Mouse (Mus musculus) neural tube, embryonic 12.5 days (tissue): ENCODE results near the gene Il13ra2. TPM values are rescaled to one million over a fixed set of nuclear protein-coding genes. Genes with fewer than 3 reads are reported as not detected.
"Not testable (repeated sequence)": the region's sequence is repeated elsewhere in the genome, so short reads cannot be mapped to it uniquely, and the experiment has no call there.

Experiments
- ATAC-seq: fragments of 200-750 bp; cut with Nextera tagmentation; 2 replicates; pipeline ENCODE4 v1.8.0; 2017; ENCODE audit warnings: low read depth, mild to moderate bottlenecking, moderate TSS enrichment, moderate library complexity; ENCODE audit not compliant: low FRiP score
- H3K27ac ChIP-seq: fragments of 300-500 bp; sonication (generic); 2 replicates; pipeline ENCODE4 v1.5.1; 2016
- H3K27me3 ChIP-seq: fragments of 300-500 bp; sonication (generic); replicated peaks from 2 replicates; pipeline ENCODE4 v1.6.1; 2016; ENCODE audit warnings: mild to moderate bottlenecking
- H3K36me3 ChIP-seq: fragments of 300-500 bp; sonication (generic); 2 replicates; pipeline ENCODE4 v1.6.1; 2016; ENCODE audit warnings: mild to moderate bottlenecking
- H3K4me1 ChIP-seq: fragments of 300-500 bp; sonication (generic); 2 replicates; pipeline ENCODE4 v1.6.1; 2016
- H3K4me2 ChIP-seq: fragments of 300-500 bp; sonication (generic); replicated peaks from 2 replicates; pipeline ENCODE4 v1.6.1; 2016; ENCODE audit warnings: mild to moderate bottlenecking
- H3K4me3 ChIP-seq: fragments of 300-500 bp; sonication (generic); 2 replicates; pipeline ENCODE4 v1.5.1; 2016
- H3K9ac ChIP-seq: fragments of 300-500 bp; sonication (generic); 2 replicates; pipeline ENCODE4 v1.6.1; 2016; ENCODE audit warnings: mild to moderate bottlenecking
- H3K9me3 ChIP-seq: fragments of 300-500 bp; sonication (generic); 2 replicates; pipeline ENCODE4 v1.6.1; 2016; ENCODE audit warnings: mild to moderate bottlenecking
- WGBS: fragments of 180-500 bp; shearing (Covaris S2); methylation state at CpG from one replicate; pipeline ENCODE4 v1.1.7; 2016; 5-methylcytosine and 5-hydroxymethylcytosine counted together
- polyA plus RNA-seq: library from polyadenylated mRNA; unstranded; fragments of >200 nt; fragmentation: Nextera tagmentation; extraction: Ambion mirVana; gene quantifications from 2 replicates; pipeline ENCODE4 v1.2.1, GENCODE M21; 2016

Gene Il13ra2
- polyA plus RNA-seq: 0.24 TPM in 1 of 2 replicates, not detected in the other

- ATAC-seq: no peak
These were observed at the start of gene Il13ra2 for GRCm38 (mm10) chrX:147429129-147429528. Gene Il13ra2 (minus strand): TSS chrX:147429192.

GRCm38 (mm10) chrX:147453610-147454009 lies 24.6 kb upstream of the Il13ra2 start, which contains the start of gene Vmn1r239-ps:
Gene Vmn1r239-ps (minus strand): TSS chrX:147453710.
- H3K4me3 ChIP-seq, H3K4me1 ChIP-seq, H3K27ac ChIP-seq, ATAC-seq, H3K27me3 ChIP-seq, H3K9me3 ChIP-seq, H3K4me2 ChIP-seq, H3K36me3 ChIP-seq, H3K9ac ChIP-seq: not testable (repeated sequence)
- WGBS: 85% methylated on average over 1 of the region's 1 CpGs

More at GRCm38 (mm10) chrX:147429129-147429528, at the start of gene Il13ra2:
- H3K36me3 ChIP-seq: no peaks in the 10 kb centered on the region
- H3K4me1 ChIP-seq: no peaks in the 10 kb centered on the region
- H3K9me3 ChIP-seq: no peaks in the 10 kb centered on the region
- H3K4me3 ChIP-seq: no peak within 1 kb of the TSS
- WGBS: 56% methylated on average over 1 of the region's 1 CpGs
- no peak within 1 kb of the TSS for H3K9ac ChIP-seq
- H3K27me3 ChIP-seq: no peaks in the 10 kb centered on the region
- H3K4me2 ChIP-seq: no peak within 1 kb of the TSS
- H3K27ac ChIP-seq: no peak within 1 kb of the TSS

GRCm38 (mm10) chrX:147443386-147443785 lies 14.4 kb upstream of the Il13ra2 start:
- H3K4me1 ChIP-seq: no peaks in the 10 kb centered on the region
- H3K27ac ChIP-seq: no peak overlapping the region
- WGBS: 87% methylated on average over 4 of the region's 4 CpGs
- H3K4me3 ChIP-seq: no peak overlapping the region
- H3K9ac ChIP-seq: no peak overlapping the region
- H3K9me3 ChIP-seq: no peaks in the 10 kb centered on the region
- H3K4me2 ChIP-seq: no peak overlapping the region
- H3K27me3 ChIP-seq: no peaks in the 10 kb centered on the region
- H3K36me3 ChIP-seq: no peaks in the 10 kb centered on the region
- ATAC-seq: no peak

- Histone ChIP-seq H3K27me3 (no peaks in the 10 kb centered on the region), H3K36me3 (no peaks in the 10 kb centered on the region), H3K9me3 (no peaks in the 10 kb centered on the region), H3K27ac (no peak overlapping the region), H3K9ac (no peak overlapping the region), H3K4me2 (no peak overlapping the region), H3K4me3 (no peak overlapping the region), H3K4me1 (no peaks in the 10 kb centered on the region)
- WGBS: 81% methylated on average over 2 of the region's 2 CpGs
- no peak for ATAC-seq
These were observed 6.4 kb upstream of the Il13ra2 start for GRCm38 (mm10) chrX:147435400-147435799.

- no peak overlapping the region for H3K27ac ChIP-seq
- H3K9me3 ChIP-seq: no peaks in the 10 kb centered on the region
- H3K4me3 ChIP-seq: no peak overlapping the region
- 76% methylated on average over 1 of the region's 1 CpGs for WGBS
- H3K4me2 ChIP-seq: no peak overlapping the region
- H3K9ac ChIP-seq: no peak overlapping the region
- H3K27me3 ChIP-seq: no peaks in the 10 kb centered on the region
- no peaks in the 10 kb centered on the region for H3K36me3 ChIP-seq
- no peak for ATAC-seq
- H3K4me1 ChIP-seq: no peaks in the 10 kb centered on the region
These were observed 761 bp upstream of the Il13ra2 start for GRCm38 (mm10) chrX:147429753-147430152.

GRCm38 (mm10) chrX:147393446-147393845 lies 35.5 kb downstream of the Il13ra2 start:
- 70% methylated on average over 1 of the region's 1 CpGs for WGBS
- Histone ChIP-seq H3K27ac (no peak overlapping the region), H3K9ac (no peak overlapping the region), H3K36me3 (no peaks in the 10 kb centered on the region), H3K4me2 (no peak overlapping the region), H3K4me3 (no peak overlapping the region), H3K9me3 (no peaks in the 10 kb centered on the region), H3K27me3 (no peaks in the 10 kb centered on the region), H3K4me1 (no peaks in the 10 kb centered on the region)
- no peak for ATAC-seq

GRCm38 (mm10) chrX:147349167-147349566 lies 79.8 kb downstream of the Il13ra2 start:
- WGBS: 91% methylated on average over 2 of the region's 2 CpGs
- no peak overlapping the region for H3K9ac ChIP-seq
- H3K9me3 ChIP-seq: no peaks in the 10 kb centered on the region
- H3K4me3 ChIP-seq: no peak overlapping the region
- H3K27me3 ChIP-seq: no peaks in the 10 kb centered on the region
- no peaks in the 10 kb centered on the region for H3K4me1 ChIP-seq
- no peak overlapping the region for H3K27ac ChIP-seq
- no peak overlapping the region for H3K4me2 ChIP-seq
- no peaks in the 10 kb centered on the region for H3K36me3 ChIP-seq
- no peak for ATAC-seq

Other genes with a start within 250 kb of the Il13ra2 start
- gene Vmn1r239-ps, start 24.5 kb upstream of the Il13ra2 start, polyA plus RNA-seq: not detected in 2 replicates
- gene Lrch2, start 124.9 kb upstream of the Il13ra2 start, polyA plus RNA-seq: 12.3 and 12.8 TPM in 2 replicates